Mouse (Mus musculus): ENCODE data around the gene 4930415O20Rik.

DNA sequence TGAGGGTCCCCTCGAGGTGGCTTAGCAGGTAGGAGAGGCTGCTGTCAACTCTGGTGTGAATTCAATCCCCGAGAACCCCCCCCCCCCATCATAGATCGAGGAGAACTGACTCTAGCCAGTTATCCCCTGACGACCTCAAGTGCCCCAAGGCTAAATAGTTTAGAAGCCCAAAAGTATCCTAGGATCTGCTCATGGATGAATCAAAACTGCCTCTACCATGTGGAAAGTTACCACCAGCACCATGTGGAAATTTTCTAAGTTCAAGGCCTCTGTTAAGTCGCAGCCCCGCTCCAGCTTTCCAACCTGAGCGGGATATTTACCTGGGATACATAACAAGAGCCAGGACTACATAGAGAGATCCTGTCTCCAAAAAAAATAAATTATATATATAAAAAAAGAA, 1.6 kb upstream of the 4930415O20Rik start:
- TF ChIP-seq CTCF (IDR thresholded peaks at IDR 0.05; ENCODE audit: extremely low read depth, insufficient read length, insufficient replicate concordance, low read depth, low read length) (no peak), POLR2A (IDR thresholded peaks at IDR 0.05; ENCODE audit: low read depth, low read length) (no peak)

All from small intestine, adult 2 months (tissue).